Mouse (Mus musculus): Measurements from ENCODE around the gene Lims1. TPM values are rescaled to one million over a fixed set of nuclear protein-coding genes. Genes with fewer than 3 reads are reported as not detected.

Lims1 gene
- polyA plus RNA-seq, 1 experiment from 2014 or later = 61.0 TPM

- H3K9me3 ChIP-seq (ENCODE audit: control insufficient read depth, low read length) = no peaks in the 10 kb centered on the region
- H3K36me3 ChIP-seq (ENCODE audit: control insufficient read depth, insufficient read depth, low read length) = no peaks in the 10 kb centered on the region
- H3K4me3 ChIP-seq (ENCODE audit: low read length) = no peak overlapping the region
- H3K27ac ChIP-seq (ENCODE audit: low read depth, low read length) = no peak overlapping the region
- ATAC-seq = no peak
- no peak overlapping the region for H3K4me2 ChIP-seq (ENCODE audit: low read length)
- WGBS = 80% methylated on average over 5 of the region's 5 CpGs
- H3K27me3 ChIP-seq (replicated peaks; ENCODE audit: control insufficient read depth, insufficient read depth, low read length) = no peaks in the 10 kb centered on the region
- peaks cover 21% of the 10 kb centered on the region for H3K4me1 ChIP-seq (ENCODE audit: control insufficient read depth, insufficient read depth, low read depth, low read length)
- no peak overlapping the region for H3K9ac ChIP-seq (ENCODE audit: low read depth, low read length)
These were observed 62.4 kb downstream of the Lims1 start for GRCm38 (mm10) chr10:58385629-58386028.

- peaks cover 21% of the 10 kb centered on the region for H3K4me1 ChIP-seq (ENCODE audit: control insufficient read depth, insufficient read depth, low read depth, low read length)
- ATAC-seq = no peak
- H3K9ac ChIP-seq (ENCODE audit: low read depth, low read length) = no peak overlapping the region
- H3K27ac ChIP-seq (ENCODE audit: low read depth, low read length) = no peak overlapping the region
- H3K36me3 ChIP-seq (ENCODE audit: control insufficient read depth, insufficient read depth, low read length) = no peaks in the 10 kb centered on the region
- H3K9me3 ChIP-seq (ENCODE audit: control insufficient read depth, low read length) = no peaks in the 10 kb centered on the region
- no peaks in the 10 kb centered on the region for H3K27me3 ChIP-seq (replicated peaks; ENCODE audit: control insufficient read depth, insufficient read depth, low read length)
- WGBS = 93% methylated on average over 3 of the region's 3 CpGs
- H3K4me2 ChIP-seq (ENCODE audit: low read length) = no peak overlapping the region
- no peak overlapping the region for H3K4me3 ChIP-seq (ENCODE audit: low read length)
These were observed 63.7 kb downstream of the Lims1 start for GRCm38 (mm10) chr10:58386997-58387396.

DNA sequence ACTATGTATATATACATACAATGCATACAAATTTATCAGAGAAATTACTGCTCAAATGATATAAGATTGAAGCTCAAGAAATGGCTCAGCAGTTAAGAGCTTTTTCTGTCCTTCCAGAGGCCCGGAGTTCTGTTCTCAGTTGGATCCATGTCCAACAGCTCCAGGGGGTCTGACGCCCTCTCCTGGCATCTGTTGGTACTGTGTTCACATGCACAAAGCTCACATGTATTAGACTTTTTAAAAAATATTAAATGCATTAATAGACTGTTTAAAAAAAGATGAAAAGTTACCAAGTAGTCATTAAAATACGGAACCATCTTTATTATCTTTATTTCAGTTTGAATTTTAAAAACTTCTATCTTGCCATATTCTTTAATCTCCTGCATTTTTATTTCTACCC, 65.4 kb downstream of the Lims1 start:
- no peaks in the 10 kb centered on the region for H3K36me3 ChIP-seq (ENCODE audit: control insufficient read depth, insufficient read depth, low read length)
- H3K9me3 ChIP-seq (ENCODE audit: control insufficient read depth, low read length) = no peaks in the 10 kb centered on the region
- no peak overlapping the region for H3K4me2 ChIP-seq (ENCODE audit: low read length)
- no peak for ATAC-seq
- no peak overlapping the region for H3K9ac ChIP-seq (ENCODE audit: low read depth, low read length)
- no peaks in the 10 kb centered on the region for H3K27me3 ChIP-seq (replicated peaks; ENCODE audit: control insufficient read depth, insufficient read depth, low read length)
- H3K4me1 ChIP-seq (ENCODE audit: control insufficient read depth, insufficient read depth, low read depth, low read length) = peaks cover 7% of the 10 kb centered on the region
- no peak overlapping the region for H3K27ac ChIP-seq (ENCODE audit: low read depth, low read length)
- WGBS = 84% methylated on average over 3 of the region's 3 CpGs
- H3K4me3 ChIP-seq (ENCODE audit: low read length) = no peak overlapping the region

- 68% methylated on average over 3 of the region's 3 CpGs for WGBS
- no peak overlapping the region for H3K4me3 ChIP-seq (ENCODE audit: low read length)
- peaks cover 5% of the 10 kb centered on the region for H3K4me1 ChIP-seq (ENCODE audit: control insufficient read depth, insufficient read depth, low read depth, low read length)
- no peak overlapping the region for H3K4me2 ChIP-seq (ENCODE audit: low read length)
- ATAC-seq = no peak
- no peaks in the 10 kb centered on the region for H3K9me3 ChIP-seq (ENCODE audit: control insufficient read depth, low read length)
- H3K27me3 ChIP-seq (replicated peaks; ENCODE audit: control insufficient read depth, insufficient read depth, low read length) = no peaks in the 10 kb centered on the region
- no peak overlapping the region for H3K9ac ChIP-seq (ENCODE audit: low read depth, low read length)
- no peaks in the 10 kb centered on the region for H3K36me3 ChIP-seq (ENCODE audit: control insufficient read depth, insufficient read depth, low read length)
- no peak overlapping the region for H3K27ac ChIP-seq (ENCODE audit: low read depth, low read length)
These were observed 65.9 kb downstream of the Lims1 start for GRCm38 (mm10) chr10:58389151-58389550.

DNA sequence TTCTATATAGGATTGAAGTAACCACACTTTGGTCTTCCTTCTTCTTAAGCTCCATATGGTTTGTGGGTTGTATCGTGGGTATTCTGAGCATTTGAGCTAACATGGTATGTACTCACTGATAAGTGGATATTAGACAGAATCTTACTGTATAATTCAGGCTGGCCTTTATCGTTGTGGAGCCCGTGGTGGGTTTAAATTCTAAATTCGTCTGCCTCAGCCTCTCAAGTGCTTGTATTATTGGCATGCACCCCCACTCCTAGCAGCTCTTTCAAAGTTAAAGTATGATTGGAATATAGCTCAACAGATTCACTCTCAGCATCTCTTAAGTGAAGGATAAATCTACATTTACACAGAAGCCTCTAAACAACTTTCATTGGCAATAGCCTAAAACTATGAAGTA, 69.2 kb downstream of the Lims1 start:
- WGBS = 86% methylated on average over 4 of the region's 4 CpGs
- no peak overlapping the region for H3K4me3 ChIP-seq (ENCODE audit: low read length)
- H3K4me2 ChIP-seq (ENCODE audit: low read length) = no peak overlapping the region
- no peaks in the 10 kb centered on the region for H3K9me3 ChIP-seq (ENCODE audit: control insufficient read depth, low read length)
- no peak for ATAC-seq
- H3K27ac ChIP-seq (ENCODE audit: low read depth, low read length) = no peak overlapping the region
- H3K4me1 ChIP-seq (ENCODE audit: control insufficient read depth, insufficient read depth, low read depth, low read length) = no peaks in the 10 kb centered on the region; the same call in 1 of the 2 replicates
- H3K36me3 ChIP-seq (ENCODE audit: control insufficient read depth, insufficient read depth, low read length) = no peaks in the 10 kb centered on the region
- H3K9ac ChIP-seq (ENCODE audit: low read depth, low read length) = no peak overlapping the region
- no peaks in the 10 kb centered on the region for H3K27me3 ChIP-seq (replicated peaks; ENCODE audit: control insufficient read depth, insufficient read depth, low read length)

- 88% methylated on average over 7 of the region's 7 CpGs for WGBS
- no peaks in the 10 kb centered on the region for H3K9me3 ChIP-seq (ENCODE audit: control insufficient read depth, low read length)
- H3K9ac ChIP-seq (ENCODE audit: low read depth, low read length) = no peak overlapping the region
- H3K27ac ChIP-seq (ENCODE audit: low read depth, low read length) = no peak overlapping the region
- no peaks in the 10 kb centered on the region; the same call in 1 of the 2 replicates for H3K4me1 ChIP-seq (ENCODE audit: control insufficient read depth, insufficient read depth, low read depth, low read length)
- no peak for ATAC-seq
- no peak overlapping the region for H3K4me2 ChIP-seq (ENCODE audit: low read length)
- no peak overlapping the region for H3K4me3 ChIP-seq (ENCODE audit: low read length)
- no peaks in the 10 kb centered on the region for H3K27me3 ChIP-seq (replicated peaks; ENCODE audit: control insufficient read depth, insufficient read depth, low read length)
- H3K36me3 ChIP-seq (ENCODE audit: control insufficient read depth, insufficient read depth, low read length) = no peaks in the 10 kb centered on the region
These were observed 70.1 kb downstream of the Lims1 start for GRCm38 (mm10) chr10:58393026-58394014.

- H3K9ac ChIP-seq (ENCODE audit: low read depth, low read length) = 0 out of 2 replicates have a peak overlapping the region, but pooled peaks have one; percentile 18
- H3K4me1 ChIP-seq (ENCODE audit: control insufficient read depth, insufficient read depth, low read depth, low read length) = no peaks in the 10 kb centered on the region; the same call in 1 of the 2 replicates
- no peak overlapping the region for H3K27ac ChIP-seq (ENCODE audit: low read depth, low read length)
- H3K9me3 ChIP-seq (ENCODE audit: control insufficient read depth, low read length) = no peaks in the 10 kb centered on the region
- H3K4me2 ChIP-seq (ENCODE audit: low read length) = no peak overlapping the region
- H3K4me3 ChIP-seq (ENCODE audit: low read length) = no peak overlapping the region
- ATAC-seq = no peak
- 72% methylated on average over 10 of the region's 10 CpGs for WGBS
- H3K36me3 ChIP-seq (ENCODE audit: control insufficient read depth, insufficient read depth, low read length) = no peaks in the 10 kb centered on the region; the same call in 1 of the 2 replicates
- no peaks in the 10 kb centered on the region for H3K27me3 ChIP-seq (replicated peaks; ENCODE audit: control insufficient read depth, insufficient read depth, low read length)
These were observed 70.9 kb downstream of the Lims1 start for GRCm38 (mm10) chr10:58394170-58394569.

DNA sequence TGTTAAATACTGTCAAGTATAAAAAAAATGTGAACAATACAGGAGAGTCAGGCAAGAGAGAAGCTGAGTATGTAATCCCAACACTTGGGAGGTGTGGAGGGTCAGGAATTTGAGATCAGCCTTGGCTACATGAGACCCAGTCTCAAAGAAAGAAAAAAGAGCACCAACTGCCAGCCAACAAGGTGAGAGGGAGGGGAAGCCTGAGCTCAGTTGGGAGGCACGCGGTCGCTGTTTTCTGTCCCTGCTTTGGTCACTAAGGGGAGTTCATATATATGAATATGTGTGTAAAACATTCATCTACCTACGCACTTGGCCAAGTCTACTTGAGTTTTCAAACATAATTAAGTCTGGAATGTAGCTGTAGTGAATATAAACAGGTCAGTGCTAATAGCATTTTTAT, 72.0 kb downstream of the Lims1 start:
- WGBS = 92% methylated on average over 4 of the region's 4 CpGs
- H3K9me3 ChIP-seq (ENCODE audit: control insufficient read depth, low read length) = no peaks in the 10 kb centered on the region
- no peaks in the 10 kb centered on the region; the same call in 1 of the 2 replicates for H3K4me1 ChIP-seq (ENCODE audit: control insufficient read depth, insufficient read depth, low read depth, low read length)
- H3K27me3 ChIP-seq (replicated peaks; ENCODE audit: control insufficient read depth, insufficient read depth, low read length) = no peaks in the 10 kb centered on the region
- ATAC-seq = no peak
- H3K36me3 ChIP-seq (ENCODE audit: control insufficient read depth, insufficient read depth, low read length) = no peaks in the 10 kb centered on the region; the same call in 1 of the 2 replicates
- H3K9ac ChIP-seq (ENCODE audit: low read depth, low read length) = no peak overlapping the region
- H3K4me3 ChIP-seq (ENCODE audit: low read length) = no peak overlapping the region
- no peak overlapping the region for H3K4me2 ChIP-seq (ENCODE audit: low read length)
- no peak overlapping the region for H3K27ac ChIP-seq (ENCODE audit: low read depth, low read length)

- H3K4me2 ChIP-seq (ENCODE audit: low read length) = no peak overlapping the region
- H3K9me3 ChIP-seq (ENCODE audit: control insufficient read depth, low read length) = no peaks in the 10 kb centered on the region
- H3K27me3 ChIP-seq (replicated peaks; ENCODE audit: control insufficient read depth, insufficient read depth, low read length) = no peaks in the 10 kb centered on the region
- no peaks in the 10 kb centered on the region; the same call in 1 of the 2 replicates for H3K36me3 ChIP-seq (ENCODE audit: control insufficient read depth, insufficient read depth, low read length)
- ATAC-seq = no peak
- H3K9ac ChIP-seq (ENCODE audit: low read depth, low read length) = no peak overlapping the region
- H3K4me3 ChIP-seq (ENCODE audit: low read length) = no peak overlapping the region
- H3K27ac ChIP-seq (ENCODE audit: low read depth, low read length) = no peak overlapping the region
- 96% methylated on average over 2 of the region's 2 CpGs for WGBS
- H3K4me1 ChIP-seq (ENCODE audit: control insufficient read depth, insufficient read depth, low read depth, low read length) = no peaks in the 10 kb centered on the region; the same call in 1 of the 2 replicates
These were observed 72.5 kb downstream of the Lims1 start for GRCm38 (mm10) chr10:58395723-58396122.
